In the genomic region with DNA sequence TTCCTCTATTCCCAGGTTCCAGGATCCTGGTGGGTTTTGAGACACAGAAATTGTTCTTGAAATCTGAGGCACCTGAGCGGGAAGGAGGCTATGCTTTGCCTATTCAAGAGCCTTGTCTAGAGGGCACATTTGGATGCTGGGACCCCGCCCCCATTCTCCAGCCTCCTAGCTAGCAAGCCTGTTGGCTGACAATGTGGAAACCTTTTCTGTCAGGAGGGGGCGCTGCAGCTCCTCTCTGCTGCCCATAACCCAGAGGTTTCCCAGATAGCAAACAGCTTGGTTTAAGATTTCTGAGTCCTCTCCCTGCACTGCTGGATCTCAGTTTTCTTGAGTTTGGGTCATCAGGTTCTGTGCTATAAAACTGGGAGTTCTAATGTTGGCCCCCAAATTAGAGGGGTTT, we compare ENCODE assay signal across 8 mouse cellular contexts.
DNase-seq lines count a peak whose midpoint lies in the region; ATAC-seq and TF ChIP-seq lines count a peak whose summit lies in the region.

No protein-coding gene starts in this region.

- 9% methylated on average over 3 of the region's 3 CpGs for WGBS in forebrain, embryonic 12.5 days
- 26% methylated on average over 3 of the region's 3 CpGs for WGBS in lung, embryonic 15.5 days

- no peak overlapping the region for H3K27ac ChIP-seq in ES-E14 (ENCODE audit: insufficient read depth, low read depth, low read length, poor library complexity, severe bottlenecking)
- H3K27ac ChIP-seq in forebrain, embryonic 12.5 days: no peak overlapping the region
- no peak overlapping the region; the same call in 1 of the 2 replicates for H3K27ac ChIP-seq in layer of hippocampus, adult 2 months
- H3K27ac ChIP-seq in lung, embryonic 15.5 days: no peak overlapping the region

- no peak overlapping the region for H3K4me2 ChIP-seq in forebrain, embryonic 12.5 days
- no peak overlapping the region for H3K4me2 ChIP-seq in lung, embryonic 15.5 days

- no peak overlapping the region for H3K4me3 ChIP-seq in ES-E14 (ENCODE audit: insufficient read depth in 1 of 2, low read depth in 1 of 2, low read length in 2 of 2, poor library complexity in 1 of 2, severe bottlenecking in 1 of 2)
- H3K4me3 ChIP-seq in forebrain, embryonic 12.5 days (replicated peaks): no peak overlapping the region
- no peak overlapping the region for H3K4me3 ChIP-seq in layer of hippocampus, adult 2 months
- no peak overlapping the region for H3K4me3 ChIP-seq in lung, embryonic 15.5 days

- H3K36me3 ChIP-seq in ES-E14 (ENCODE audit: control insufficient read depth, insufficient read depth, low read length, poor library complexity, severe bottlenecking): no peaks in the 10 kb centered on the region
- H3K36me3 ChIP-seq in forebrain, embryonic 12.5 days (replicated peaks): 0 out of 2 replicates have a peak, but pooled peaks cover 3% of the 10 kb centered on the region
- no peaks in the 10 kb centered on the region for H3K36me3 ChIP-seq in lung, embryonic 15.5 days

- peak; percentile 93 for TF ChIP-seq CTCF in layer of hippocampus, adult 2 months (conservative IDR thresholded peaks at IDR 0.05)

- in situ Hi-C loops in ES-E14 (cut with MboI; ENCODE audit: low sequenced_read_pairs in 2 of 2, unreplicated experiment in 2 of 2): no loop called here

- H3K9ac ChIP-seq in ES-E14 (ENCODE audit: insufficient read depth, low read depth, low read length, poor library complexity, severe bottlenecking): no peak overlapping the region
- no peak overlapping the region for H3K9ac ChIP-seq in forebrain, embryonic 12.5 days
- no peak overlapping the region for H3K9ac ChIP-seq in lung, embryonic 15.5 days

- H3K27me3 ChIP-seq in forebrain, embryonic 12.5 days: no peaks in the 10 kb centered on the region
- H3K27me3 ChIP-seq in lung, embryonic 15.5 days: no peaks in the 10 kb centered on the region

- peak; percentile 70 for ATAC-seq in forebrain, embryonic 12.5 days (ENCODE audit: low FRiP score)
- ATAC-seq in lung, embryonic 15.5 days (ENCODE audit: borderline replicate concordance, extremely low read depth, low FRiP score, low TSS enrichment): 0 out of 2 replicates have a peak, but pooled peaks have one; percentile 27
- no peak for ATAC-seq in megakaryocyte-erythroid progenitor cell, adult 5-6 weeks (replicated peaks; ENCODE audit: low FRiP score, low TSS enrichment, poor library complexity, severe bottlenecking)

- peak; percentile 84 for DNase-seq in ES-E14 (ENCODE audit: low read depth, low spot score)
- peak; percentile 8 for DNase-seq in c-Kit-positive CD71-positive TER-119-negative erythroid progenitor cells, embryonic 14.5 days (ENCODE audit: low read depth)
- peak; percentile 76 to 82 for DNase-seq in heart, postnatal 36 days
- peak; percentile 85 to 90 for DNase-seq in layer of hippocampus, adult 2 months (ENCODE audit: low spot score in 2 of 2)
- peak; percentile 87 for DNase-seq in retina, postnatal 1 day

- intact Hi-C loops in heart, postnatal 36 days (cut with DNase I): loop anchor here (5.0 kb wide), 2 partner anchors 215 to 275 kb away; no protein-coding TSS in a partner anchor

- H3K4me1 ChIP-seq in ES-E14 (ENCODE audit: control insufficient read depth in 2 of 2, insufficient read depth in 2 of 2, low read length in 2 of 2, poor library complexity in 1 of 2): peaks cover 0 to under 1% of the 10 kb centered on the region in 2 experiments; a peak in 1 of 4 replicates
- H3K4me1 ChIP-seq in forebrain, embryonic 12.5 days: peaks cover 25% of the 10 kb centered on the region
- no peaks in the 10 kb centered on the region for H3K4me1 ChIP-seq in lung, embryonic 15.5 days

- no peaks in the 10 kb centered on the region for H3K9me3 ChIP-seq in ES-E14 (ENCODE audit: control insufficient read depth, insufficient read depth, low read depth, low read length)
- H3K9me3 ChIP-seq in forebrain, embryonic 12.5 days: no peaks in the 10 kb centered on the region
- H3K9me3 ChIP-seq in lung, embryonic 15.5 days: no peaks in the 10 kb centered on the region

TF ChIP-seq in ES-E14, 5 proteins besides CTCF, POLR2A, EP300 and RAD21:
- TF ChIP-seq CHD2 (IDR thresholded peaks at IDR 0.05; ENCODE audit: low read depth, low read length) (no peak), ZNF384 (IDR thresholded peaks at IDR 0.05; ENCODE audit: low read depth, low read length) (no peak), HCFC1 (IDR thresholded peaks at IDR 0.05; ENCODE audit: borderline replicate concordance, insufficient read depth, low read length) (no peak), ZC3H11A (IDR thresholded peaks at IDR 0.05; ENCODE audit: borderline replicate concordance, low read depth, low read length) (peak; percentile 69), MAFK (IDR thresholded peaks at IDR 0.05; ENCODE audit: insufficient read depth, low read depth, low read length) (no peak)

Comparison
In these comparisons a context has a peak if more than half of its experiments do, and no peak if none do; other contexts are left out.
1. DNase-seq: peak in every context shown above with its lines; median percentile 88 in layer of hippocampus, adult 2 months; 87 in retina, postnatal 1 day; 84 in ES-E14; 79 in heart, postnatal 36 days; 8 in c-Kit-positive CD71-positive TER-119-negative erythroid progenitor cells, embryonic 14.5 days.